Mouse (Mus musculus): ENCODE data around the gene Atraid.

GRCm38 (mm10) chr5:31095711-31096480 lies 47.8 kb downstream of the Atraid start:
- no peak for TF ChIP-seq POLR2A (IDR thresholded peaks at IDR 0.05; ENCODE audit: borderline replicate concordance, extremely low read depth, low read depth, low read length)
- no peak for TF ChIP-seq CTCF (IDR thresholded peaks at IDR 0.05; ENCODE audit: insufficient read depth, low read length)
